Mouse (Mus musculus) brain, embryonic 14.5 days (tissue): Measurements from ENCODE around the gene Tmem213.

Source experiments
- CTCF ChIP-seq: fragments of 200-500 bp; IDR thresholded peaks from 2 replicates; pipeline ENCODE4 v1.5.1; 2012; ENCODE audit warnings: inconsistent platforms, mild to moderate bottlenecking, moderate library complexity, borderline replicate concordance; ENCODE audit not compliant: insufficient read depth, insufficient read length; ENCODE audit errors: extremely low read depth
- POLR2A ChIP-seq: fragments of 200-500 bp; IDR thresholded peaks from 2 replicates; pipeline ENCODE4 v1.6.1; 2012; ENCODE audit warnings: mild to moderate bottlenecking, inconsistent platforms, borderline replicate concordance; ENCODE audit not compliant: poor library complexity, insufficient read depth, insufficient read length, severe bottlenecking; ENCODE audit errors: extremely low read depth

GRCm38 (mm10) chr6:38073592-38073991, 35.5 kb upstream of the Tmem213 start:
- TF ChIP-seq POLR2A (no peak), CTCF (no peak)
